Mouse (Mus musculus): ENCODE measurements around the gene Atp5d.

Atp5d gene

GRCm38 (mm10) chr10:80138553-80139438 lies at the start of gene Atp5d:
TSS of gene Atp5d (plus strand) at chr10:80138632.
- DNase-seq = peak; percentile 82

DNA sequence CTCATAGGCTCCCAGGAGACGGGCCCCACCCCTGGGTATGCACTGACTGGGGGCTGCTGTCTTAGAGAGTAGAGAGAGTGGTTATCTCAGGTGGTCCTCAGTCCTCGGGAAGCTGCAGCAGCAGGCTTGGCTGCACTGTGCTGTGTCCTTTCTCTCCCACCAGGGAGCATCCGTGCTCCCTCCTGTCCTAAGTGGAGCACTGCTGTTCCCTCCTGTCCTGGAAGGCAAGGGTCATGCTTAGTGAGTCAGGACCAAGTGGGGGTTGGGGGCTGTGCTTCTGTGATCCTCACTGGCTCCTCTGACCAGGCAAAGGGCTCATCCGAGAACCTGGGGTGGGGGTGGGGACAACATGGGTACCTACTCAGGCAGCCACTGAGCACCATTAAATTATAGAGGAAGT lies 49.3 kb upstream of the Atp5d start:
- DNase-seq = no peak

DNA sequence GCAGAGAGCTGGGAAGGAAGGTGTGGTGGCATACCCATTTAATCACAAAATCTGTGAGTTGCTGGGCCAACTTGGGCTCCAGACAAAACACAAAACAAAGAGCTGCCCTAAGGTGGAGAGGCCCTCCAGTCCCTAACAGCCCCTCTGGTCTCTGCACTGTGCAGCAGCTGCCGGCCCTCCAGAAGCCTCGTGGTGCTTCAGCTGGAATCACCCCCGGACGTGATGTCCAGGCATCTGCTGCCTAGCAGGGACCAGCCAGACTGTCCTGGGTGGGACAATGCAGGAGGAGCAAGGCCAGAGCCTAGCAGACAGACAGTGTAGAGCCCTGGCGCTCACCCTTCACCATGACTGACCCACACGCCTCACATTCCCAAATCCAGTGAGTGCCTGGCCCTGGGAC lies 46.9 kb upstream of the Atp5d start:
- DNase-seq = no peak

- DNase-seq = no peak
Measured at GRCm38 (mm10) chr10:80092690-80093089, 45.7 kb upstream of the Atp5d start.

DNA sequence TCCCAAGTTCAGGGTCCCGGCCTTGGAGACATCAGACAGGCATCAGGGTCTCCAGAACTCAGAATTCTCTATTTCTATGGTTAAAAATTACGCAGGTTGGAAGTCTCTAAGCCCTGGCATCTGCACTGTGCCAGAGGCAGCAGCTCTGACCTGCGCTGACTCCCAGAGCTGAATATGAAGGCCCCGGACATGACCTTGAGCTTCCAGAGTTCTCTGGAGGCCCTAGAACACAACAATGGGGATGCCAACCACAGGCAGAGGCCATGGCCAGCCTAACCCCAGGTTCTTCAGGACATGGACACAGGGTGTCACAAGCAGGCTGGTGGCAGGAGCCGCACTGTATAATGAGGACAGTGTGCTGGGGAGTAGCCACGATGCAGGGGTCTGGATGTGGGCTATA lies 44.3 kb upstream of the Atp5d start:
- DNase-seq = no peak

GRCm38 (mm10) chr10:80094684-80095083 lies 43.7 kb upstream of the Atp5d start:
- no peak for DNase-seq

DNA sequence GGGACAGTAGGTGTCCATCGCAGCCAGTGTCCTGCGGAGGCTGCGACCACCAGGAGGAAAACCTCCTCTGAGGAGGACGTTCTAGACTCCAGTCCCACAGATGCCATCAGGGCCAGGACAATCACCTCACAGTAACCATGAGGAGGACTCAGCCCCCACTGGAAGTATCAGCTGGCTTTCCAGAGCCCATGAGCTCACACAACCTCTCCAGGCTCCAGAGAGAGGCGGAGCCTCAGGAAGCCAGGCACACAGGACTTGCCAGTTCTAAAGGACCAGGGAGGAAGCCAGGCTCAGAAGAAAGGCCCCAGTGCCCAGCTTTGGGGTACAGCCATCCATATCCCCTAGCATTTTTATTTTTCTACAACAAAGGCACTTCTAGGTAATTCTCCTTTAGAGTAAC lies 42.9 kb upstream of the Atp5d start:
- no peak for DNase-seq

- no peak for DNase-seq
Measured at GRCm38 (mm10) chr10:80097275-80097674, 41.2 kb upstream of the Atp5d start.

DNA sequence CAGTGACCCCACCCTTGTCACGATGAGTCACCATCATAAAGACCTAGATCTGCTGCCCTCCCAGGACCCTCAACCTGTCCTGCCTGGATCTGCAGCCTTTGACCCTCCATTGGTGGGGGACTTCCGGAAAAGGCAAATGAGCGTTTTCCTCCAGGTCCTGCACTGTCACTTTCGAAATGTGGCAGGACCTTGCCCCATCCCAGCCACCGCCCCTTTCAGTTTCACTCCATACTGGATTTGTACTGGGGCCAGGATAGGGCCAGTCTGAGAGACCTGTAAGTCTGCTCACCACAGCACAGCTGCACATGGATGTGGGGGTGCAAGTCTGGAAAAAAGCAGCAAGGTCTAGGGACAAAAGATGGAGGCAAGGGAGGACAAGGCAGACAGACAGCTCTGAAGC lies 39.8 kb upstream of the Atp5d start:
- DNase-seq = no peak

DNA sequence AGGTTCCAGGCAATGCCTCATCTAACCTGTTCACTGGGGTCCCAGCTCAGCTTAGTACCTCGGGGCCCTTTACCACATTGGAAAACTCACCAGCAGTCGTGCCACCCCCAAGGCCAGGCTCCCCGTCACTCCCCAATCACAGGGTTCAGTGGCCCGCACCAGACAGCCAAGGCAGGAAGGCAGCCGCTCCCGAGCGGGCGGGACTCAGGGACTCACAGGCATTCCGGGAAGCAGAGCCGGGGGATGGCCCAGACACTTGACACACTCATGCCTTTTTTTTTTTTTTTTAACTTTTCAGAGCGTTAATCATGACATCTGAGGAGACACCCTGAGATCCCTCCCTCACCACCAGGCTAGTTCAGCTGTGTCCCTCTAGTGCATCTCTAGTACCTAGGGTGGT lies 37.5 kb upstream of the Atp5d start:
- no peak for DNase-seq

GRCm38 (mm10) chr10:80102216-80102915 lies 36.1 kb upstream of the Atp5d start:
- peak; percentile 96 for DNase-seq

GRCm38 (mm10) chr10:80103032-80103431 lies 35.4 kb upstream of the Atp5d start:
- DNase-seq = no peak

DNA sequence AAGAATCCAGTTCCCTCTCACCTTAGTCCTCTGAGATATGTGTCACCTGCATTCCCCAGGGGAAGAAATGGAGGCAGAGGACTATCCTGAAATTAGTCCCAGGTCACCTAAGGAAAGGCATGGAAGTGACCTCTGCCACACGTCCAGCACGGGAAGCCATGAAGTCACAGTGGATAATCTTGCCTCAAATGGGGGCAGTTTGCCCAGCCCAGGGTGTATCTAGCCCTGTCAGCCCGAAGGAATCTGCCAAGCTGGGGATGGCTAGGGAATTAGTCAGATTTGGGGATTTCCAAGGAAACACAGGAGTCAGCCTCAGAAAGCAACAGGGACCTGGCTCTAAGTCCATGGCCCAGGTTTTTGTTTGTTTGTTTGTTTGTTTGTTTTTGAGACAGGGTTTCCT lies 34.3 kb upstream of the Atp5d start:
- DNase-seq = no peak

- DNase-seq = peak; percentile 30
Measured at GRCm38 (mm10) chr10:80105460-80105859, 33.0 kb upstream of the Atp5d start, which contains the start of gene Sbno2. TSS of gene Sbno2 (minus strand) at chr10:80105571.

- no peak for DNase-seq
Measured at GRCm38 (mm10) chr10:80105926-80106325, 32.5 kb upstream of the Atp5d start.

DNA sequence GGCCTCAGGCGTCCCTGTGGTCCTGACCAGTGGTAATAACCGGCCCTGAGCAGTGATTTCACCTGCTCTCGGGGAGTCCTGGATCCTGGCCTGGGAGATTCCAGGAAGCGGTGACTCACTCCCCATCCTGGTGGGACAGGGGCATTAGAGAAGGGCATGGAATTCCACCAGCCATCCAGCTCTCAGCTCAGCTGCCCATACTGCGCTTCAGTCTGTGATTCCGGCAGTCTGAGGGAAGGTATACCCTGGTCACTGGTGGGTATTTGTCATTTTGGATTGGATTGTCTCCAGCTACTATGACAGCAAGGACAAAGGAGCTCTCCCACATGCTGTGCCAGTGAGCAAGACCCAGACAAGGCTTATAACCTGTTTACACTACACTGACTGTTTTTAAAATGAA lies 30.8 kb upstream of the Atp5d start:
- no peak for DNase-seq

- DNase-seq = peak; percentile 96
Measured at GRCm38 (mm10) chr10:80114341-80115284, 23.8 kb upstream of the Atp5d start.

DNA sequence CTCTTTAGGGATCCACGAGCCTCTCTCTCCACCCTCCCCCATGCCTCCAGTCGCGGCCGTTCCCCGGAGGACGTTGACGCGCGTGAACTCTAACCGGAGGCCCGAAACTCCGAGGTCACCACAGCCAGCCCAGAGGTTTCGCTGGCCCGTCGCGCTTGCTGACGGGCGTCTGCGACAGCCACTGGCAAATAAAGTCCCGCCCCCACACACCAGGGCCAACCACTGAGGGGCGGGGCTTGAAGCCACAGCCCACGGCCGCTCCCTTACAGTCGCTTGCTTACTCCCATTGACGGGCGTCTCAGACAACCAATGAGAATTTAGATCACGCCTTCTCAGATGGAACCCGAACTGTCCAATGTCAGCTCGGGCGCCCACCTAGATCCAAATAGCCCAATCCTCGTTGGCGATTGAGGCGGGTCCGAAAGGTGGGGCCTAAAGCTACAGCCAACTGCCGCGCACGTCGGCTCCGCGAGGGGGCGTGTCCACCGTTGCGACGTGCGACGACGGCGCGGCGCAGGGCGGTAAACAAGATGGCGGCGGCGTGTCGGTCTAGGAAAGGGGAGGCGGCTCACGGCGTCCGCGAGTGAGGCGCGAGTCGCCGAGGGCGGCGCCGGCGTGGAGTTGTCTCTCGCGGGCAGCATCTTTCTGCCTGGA lies 23.0 kb upstream of the Atp5d start, which contains the start of gene Stk11:
Gene Stk11 (plus strand): TSS at position 514 of the 654 bp plus-strand sequence.
- DNase-seq = peak; percentile 98

GRCm38 (mm10) chr10:80115944-80116335 lies 22.5 kb upstream of the Atp5d start:
- no peak for DNase-seq

GRCm38 (mm10) chr10:80116563-80116926 lies 21.9 kb upstream of the Atp5d start:
- DNase-seq = peak; percentile 60

DNA sequence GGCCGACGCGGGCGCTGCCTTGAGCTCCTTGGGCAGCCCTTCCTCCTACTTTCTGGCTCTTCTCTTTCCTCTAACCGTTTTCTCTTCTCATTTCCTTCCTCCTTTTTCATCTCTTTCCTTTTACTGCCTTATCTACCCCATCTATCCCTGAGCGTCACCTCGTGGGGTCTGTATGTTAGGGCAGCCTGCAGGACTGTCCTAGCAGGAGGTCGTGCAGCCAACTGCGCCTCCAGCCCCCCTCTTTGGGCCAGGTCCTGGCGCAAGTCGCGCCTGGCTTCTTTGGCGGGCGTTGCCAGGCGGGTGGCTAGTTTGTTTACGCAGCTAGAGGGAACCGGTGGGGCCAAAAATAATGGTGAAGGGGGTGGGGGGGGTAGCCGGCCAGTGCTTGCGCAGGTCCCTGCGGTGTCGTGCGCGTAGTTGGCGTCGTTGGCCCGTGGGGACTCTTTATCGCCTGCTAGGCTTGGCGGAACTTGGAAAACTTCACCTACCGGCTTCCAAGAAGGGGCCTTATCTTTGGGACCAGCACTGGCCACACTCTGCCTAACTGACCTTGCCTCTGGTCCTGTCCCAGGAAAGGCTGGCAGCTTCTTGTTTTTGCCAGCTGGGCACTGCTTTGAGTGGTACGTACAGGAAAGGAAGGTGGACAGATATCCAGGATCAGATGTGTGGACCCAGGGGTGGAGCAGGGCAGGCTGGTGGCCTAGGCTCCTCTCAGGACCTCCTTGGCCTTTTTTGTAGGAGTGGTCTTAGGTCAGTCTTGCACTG lies 21.3 kb upstream of the Atp5d start:
- DNase-seq = peak; percentile 37

- peak; percentile 47 for DNase-seq
Measured at GRCm38 (mm10) chr10:80117736-80118135, 20.7 kb upstream of the Atp5d start.
